Mouse (Mus musculus) ovary, adult 2 months (tissue): ENCODE results near the gene Pxylp1. TPM values are rescaled to one million over a fixed set of nuclear protein-coding genes. Genes with fewer than 3 reads are reported as not detected.

Experiments used
- polyA plus RNA-seq: library from polyadenylated mRNA; depleted of rRNA; stranded (reverse); fragments of >200 nt; gene quantifications from 2 replicates; pipeline ENCODE4 v1.2.3, GENCODE M21; 2012; rRNA removed

Pxylp1 gene
- polyA plus RNA-seq, result 9.9 and 12.2 TPM in 2 replicates

DNA sequence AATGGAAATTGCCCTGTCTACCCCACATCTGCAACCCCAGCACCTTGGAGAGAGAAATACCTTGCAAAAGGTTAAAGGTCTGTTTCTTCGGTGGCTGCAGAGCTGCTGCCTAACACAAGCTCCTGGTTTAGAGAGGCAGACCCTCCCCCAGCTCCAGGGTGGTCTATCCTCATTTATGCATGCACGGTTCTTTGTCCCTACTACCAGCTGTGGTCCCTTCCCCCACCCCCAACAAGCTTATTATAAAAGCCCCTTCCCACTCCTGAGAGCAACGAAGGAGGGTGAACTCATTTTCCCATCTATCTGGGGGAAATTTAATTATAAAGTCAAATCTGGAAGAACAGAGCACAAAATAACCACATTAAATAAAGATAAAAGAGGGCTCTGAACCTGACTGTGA, at the start of gene Pxylp1:
Pxylp1 (minus strand) TSS at position 124 of the 400 bp plus-strand sequence.

Other genes with a start within 250 kb of the Pxylp1 start
- 15.6 and 15.9 TPM in 2 replicates for gene Zbtb38, start 139.8 kb downstream of the Pxylp1 start, polyA plus RNA-seq
- gene Spsb4, start 126.2 kb upstream of the Pxylp1 start, polyA plus RNA-seq, result 20.2 and 20.8 TPM in 2 replicates
- gene Slc25a36, start 218.5 kb upstream of the Pxylp1 start, polyA plus RNA-seq, result 14.7 and 17.3 TPM in 2 replicates